Mouse (Mus musculus) brain, embryonic 14.5 days (tissue): ENCODE results near the gene F13b. TPM values are rescaled to one million over a fixed set of nuclear protein-coding genes. Genes with fewer than 3 reads are reported as not detected.

Source experiments
- DNase-seq: peaks from one replicate; pipeline ENCODE4 v3.0.0-alpha.2; 2011; ENCODE audit warnings: low read depth
- CTCF ChIP-seq: fragments of 200-500 bp; IDR thresholded peaks from 2 replicates; pipeline ENCODE4 v1.5.1; 2012; ENCODE audit warnings: inconsistent platforms, mild to moderate bottlenecking, moderate library complexity, borderline replicate concordance; ENCODE audit not compliant: insufficient read depth, insufficient read length; ENCODE audit errors: extremely low read depth
- POLR2A ChIP-seq: fragments of 200-500 bp; IDR thresholded peaks from 2 replicates; pipeline ENCODE4 v1.6.1; 2012; ENCODE audit warnings: mild to moderate bottlenecking, inconsistent platforms, borderline replicate concordance; ENCODE audit not compliant: poor library complexity, insufficient read depth, insufficient read length, severe bottlenecking; ENCODE audit errors: extremely low read depth
- polyA plus RNA-seq: library from polyadenylated mRNA; depleted of rRNA; stranded (reverse); fragments of >200 nt; gene quantifications from 2 replicates; pipeline ENCODE4 v1.2.3, GENCODE M21; 2012; rRNA removed

Gene F13b
- not detected in 2 replicates for polyA plus RNA-seq

DNA sequence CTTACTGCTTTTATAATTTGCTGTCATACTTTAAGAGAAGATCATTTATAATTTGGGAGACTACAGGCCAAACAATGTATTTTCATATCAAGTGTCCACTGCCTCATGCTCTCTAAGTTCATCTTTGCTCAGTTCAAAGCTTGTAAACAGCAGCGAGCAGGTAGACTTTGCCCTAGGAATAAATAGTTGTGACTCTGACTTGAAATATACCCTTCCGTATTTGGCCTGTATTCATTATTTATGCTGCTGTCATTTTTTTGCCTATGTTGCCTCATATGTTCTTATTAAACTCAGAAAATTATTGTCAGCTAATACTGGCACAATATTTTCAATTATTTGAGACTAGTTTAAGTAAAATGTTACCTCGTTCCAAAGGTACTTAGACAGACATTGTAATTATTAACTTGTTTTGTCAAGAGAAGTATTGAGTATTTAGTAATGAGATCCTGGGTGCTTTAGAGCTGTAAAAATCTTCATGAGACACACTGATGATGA, at the start of gene F13b:
Gene F13b, plus strand, starts transcription at position 445 of the 495 bp plus-strand sequence.
- DNase-seq = no peak
- TF ChIP-seq POLR2A (no peak), CTCF (no peak)

DNA sequence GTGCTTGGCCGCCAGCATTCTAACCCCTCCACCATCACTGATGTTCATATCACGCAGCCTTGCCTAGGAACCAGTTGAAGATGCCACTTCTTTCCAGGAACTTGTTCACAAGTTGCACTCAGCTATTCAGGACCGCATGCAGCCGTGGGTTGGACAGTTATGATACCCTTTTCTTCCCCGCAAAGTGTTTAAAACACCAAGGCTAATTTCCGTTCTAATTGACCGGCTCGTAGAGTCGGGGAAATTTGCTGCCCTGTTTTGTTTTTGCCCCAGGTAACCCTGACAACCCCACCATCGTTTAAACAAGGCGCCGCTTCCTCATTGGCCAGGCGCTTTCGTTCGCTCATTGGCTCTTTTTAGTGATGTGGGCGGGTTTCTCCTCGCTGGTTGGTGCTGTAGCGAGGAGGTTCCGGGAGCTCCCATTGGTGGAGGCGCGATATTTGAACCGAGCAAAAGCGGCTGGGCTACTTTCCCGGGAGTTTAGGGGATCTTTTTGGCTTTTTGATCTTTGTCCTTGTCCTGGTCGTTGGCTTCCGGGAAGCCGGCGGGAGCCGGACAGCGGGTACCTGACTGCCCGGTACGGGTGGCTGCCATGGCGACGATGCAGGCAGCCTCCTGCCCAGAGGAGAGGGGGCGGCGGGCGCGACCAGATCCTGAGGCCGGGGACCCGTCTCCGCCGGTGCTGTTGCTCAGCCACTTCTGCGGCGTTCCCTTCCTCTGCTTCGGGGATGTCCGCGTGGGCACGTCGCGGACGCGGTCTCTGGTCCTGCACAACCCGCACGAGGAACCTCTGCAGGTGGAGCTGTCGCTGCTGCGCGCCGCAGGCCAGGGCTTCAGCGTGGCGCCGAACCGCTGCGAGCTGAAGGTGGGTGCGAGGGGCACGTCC, 46.9 kb upstream of the F13b start, which contains the start of gene Aspm:
Gene Aspm, plus strand, starts transcription at position 433 of the 886 bp plus-strand sequence.
- peak; percentile 98 for DNase-seq
- TF ChIP-seq CTCF (no peak), POLR2A (no peak)

DNA sequence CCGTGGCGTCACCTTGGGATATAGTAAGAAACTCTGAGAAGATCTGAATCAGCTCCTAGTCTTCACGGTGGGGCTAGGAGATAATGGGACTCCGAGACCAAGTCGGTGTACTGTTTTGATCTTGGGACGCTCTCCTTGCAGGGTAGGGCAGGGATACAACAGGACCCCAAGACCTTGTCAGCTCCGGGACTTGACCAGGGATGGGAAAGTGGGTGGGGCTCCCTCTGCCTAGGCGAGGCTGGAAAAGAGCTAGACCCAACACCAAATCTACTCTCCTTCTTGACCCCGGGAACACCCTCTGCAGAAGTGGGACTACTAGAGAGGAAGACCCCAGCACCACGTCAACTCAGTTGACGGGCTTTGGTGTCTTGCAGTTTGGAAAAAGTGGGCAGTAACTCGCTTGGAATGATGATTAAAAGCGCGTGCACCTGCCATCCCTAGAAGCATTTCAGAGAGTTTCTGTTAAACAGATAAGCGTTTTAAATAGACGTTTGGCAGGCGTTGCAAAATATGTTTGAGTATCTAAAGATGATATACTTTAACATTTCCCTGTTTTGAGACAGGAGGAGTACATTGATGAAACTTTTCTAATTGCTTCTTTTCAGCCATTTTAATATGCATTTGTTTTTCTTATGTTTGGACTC, 46.2 kb upstream of the F13b start:
- TF ChIP-seq POLR2A (no peak), CTCF (no peak)
- peak; percentile 33 for DNase-seq

DNA sequence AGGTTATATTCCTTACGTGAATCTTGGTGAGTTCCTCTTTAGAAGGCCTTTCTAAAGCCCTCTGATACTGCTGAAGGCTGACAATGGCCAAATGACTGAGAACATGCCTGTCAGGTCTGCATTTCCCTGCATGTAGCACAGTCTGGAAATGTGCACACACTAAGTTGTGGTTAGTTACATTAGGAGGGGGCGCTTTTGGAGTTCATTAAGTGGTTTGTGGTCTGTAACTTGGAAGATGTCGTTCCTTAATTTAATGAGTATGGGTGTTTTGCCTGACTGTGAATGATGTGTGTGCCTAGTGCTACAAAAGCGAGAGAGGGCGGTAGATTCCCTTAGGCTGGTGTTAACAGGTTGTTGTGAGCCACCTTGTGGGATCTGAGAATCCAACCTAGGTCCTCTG, 40.7 kb upstream of the F13b start:
- TF ChIP-seq CTCF = no peak
- TF ChIP-seq POLR2A = no peak
- DNase-seq = no peak

DNA sequence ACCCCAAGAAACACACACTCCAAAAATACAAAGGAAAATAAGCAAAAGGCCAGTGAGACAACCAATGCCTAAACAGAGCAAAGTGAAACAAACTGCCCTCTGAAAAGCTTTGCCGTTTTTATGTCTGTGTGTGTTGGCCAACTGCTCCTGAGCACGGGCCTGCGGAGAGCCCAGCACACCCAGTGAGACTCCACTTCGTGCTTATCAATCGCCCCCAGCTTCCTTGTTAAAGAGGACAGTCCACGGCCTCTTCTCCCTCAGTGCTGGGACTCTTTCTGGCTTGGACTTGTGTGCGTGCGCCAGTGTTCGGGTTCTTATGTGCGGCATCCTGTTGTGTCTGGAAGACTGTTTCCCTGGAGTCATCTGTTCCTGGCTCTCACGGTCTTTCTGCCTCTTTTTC, 35.6 kb upstream of the F13b start:
- TF ChIP-seq POLR2A = no peak
- no peak for TF ChIP-seq CTCF
- no peak for DNase-seq

DNA sequence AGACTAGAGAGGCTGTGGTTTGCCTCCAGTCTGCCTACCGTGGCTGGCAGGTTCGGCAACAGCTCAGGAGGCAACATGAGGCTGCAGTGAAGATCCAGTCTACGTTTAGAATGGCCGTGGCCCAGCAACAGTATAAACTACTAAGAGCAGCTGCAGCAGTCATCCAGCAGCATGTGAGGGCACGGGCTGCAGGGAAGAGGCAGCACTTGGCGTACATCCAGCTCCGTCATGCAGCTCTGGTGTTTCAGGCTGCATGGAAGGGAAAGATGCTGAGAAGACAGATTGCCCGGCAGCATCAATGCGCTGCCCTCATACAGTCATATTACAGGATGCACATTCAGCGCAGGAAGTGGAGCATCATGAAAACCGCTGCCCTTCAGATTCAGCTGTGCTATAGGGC, 22.6 kb upstream of the F13b start:
- DNase-seq = peak; percentile 43
- TF ChIP-seq CTCF (no peak), POLR2A (no peak)

DNA sequence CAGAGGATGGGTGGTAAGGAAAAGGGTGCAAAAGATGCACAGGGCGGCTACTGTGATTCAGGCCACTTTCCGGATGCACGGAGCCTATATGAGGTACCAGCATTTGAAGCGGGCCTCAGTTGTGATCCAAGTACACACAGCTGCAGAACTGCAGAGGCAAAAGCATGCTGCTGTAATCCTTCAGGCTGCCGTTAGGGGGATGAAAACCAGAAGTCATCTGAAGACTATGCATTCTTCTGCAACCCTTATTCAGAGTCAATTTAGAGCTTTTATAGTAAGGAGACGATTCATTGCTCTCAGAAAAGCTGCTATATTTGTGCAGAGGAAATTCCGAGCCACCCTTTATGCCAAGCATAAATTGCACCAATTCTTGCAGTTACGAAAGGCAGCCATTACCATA, 21.3 kb upstream of the F13b start:
- no peak for TF ChIP-seq POLR2A
- TF ChIP-seq CTCF = no peak
- no peak for DNase-seq

DNA sequence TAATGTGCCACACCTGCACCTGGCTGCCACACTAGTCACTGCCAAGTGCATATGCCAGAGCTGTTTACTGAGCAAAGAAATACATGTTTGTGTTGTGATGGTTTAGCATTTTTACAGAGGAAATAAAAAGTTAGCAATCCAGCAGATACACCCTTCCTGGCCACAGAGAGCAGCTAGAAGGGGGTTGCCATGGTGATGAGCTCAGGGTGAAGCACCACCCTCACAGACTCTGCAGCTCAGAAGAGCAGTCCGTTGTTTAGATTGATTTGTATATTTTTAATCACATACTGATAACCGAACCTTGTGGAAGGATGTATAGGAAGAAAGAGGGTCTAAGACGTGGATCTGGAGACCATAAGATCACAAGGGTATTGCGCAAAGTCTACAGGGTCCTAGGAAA, 20.4 kb upstream of the F13b start:
- peak; percentile 14 for DNase-seq
- TF ChIP-seq CTCF = no peak
- no peak for TF ChIP-seq POLR2A

DNA sequence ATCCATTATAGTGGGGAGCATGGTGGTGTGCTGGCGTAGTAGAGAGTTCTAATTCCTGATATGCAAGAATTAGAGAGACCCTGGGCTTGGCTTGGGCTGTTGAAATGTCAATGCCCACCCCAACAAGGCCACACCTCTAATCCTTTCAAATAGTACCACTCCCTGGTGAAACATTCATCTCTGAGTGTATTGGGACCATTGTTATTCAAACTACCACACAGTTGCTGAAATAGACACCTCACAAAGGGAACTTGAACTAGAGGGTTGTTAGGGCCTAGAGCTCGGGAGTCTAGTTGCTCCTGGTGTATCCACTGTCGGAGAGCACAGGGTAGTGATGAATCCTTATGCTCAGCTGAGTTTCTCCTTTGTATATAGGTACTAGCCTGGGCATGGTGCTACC, 6.9 kb upstream of the F13b start:
- TF ChIP-seq POLR2A (no peak), CTCF (no peak)
- no peak for DNase-seq

DNA sequence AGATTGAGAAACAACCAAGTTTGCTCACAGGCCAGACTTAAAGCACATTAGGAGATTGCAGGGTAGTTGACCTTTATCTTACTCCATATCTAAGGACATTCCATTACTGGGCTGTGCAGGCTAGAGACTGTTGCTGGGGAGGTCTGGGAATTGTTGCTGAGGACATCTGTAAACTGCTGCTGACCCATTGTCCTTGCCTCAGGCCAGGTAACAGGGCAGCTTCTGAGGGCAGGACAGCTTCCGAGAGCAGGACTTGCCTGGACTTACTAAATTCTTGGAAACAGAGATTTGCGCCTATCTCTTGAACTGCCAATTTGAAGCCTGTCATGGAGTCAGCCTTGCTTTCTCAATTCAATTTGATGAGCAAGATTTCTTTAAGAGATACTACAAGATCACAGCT, 6.1 kb upstream of the F13b start:
- no peak for DNase-seq
- TF ChIP-seq POLR2A = no peak
- TF ChIP-seq CTCF = no peak

DNA sequence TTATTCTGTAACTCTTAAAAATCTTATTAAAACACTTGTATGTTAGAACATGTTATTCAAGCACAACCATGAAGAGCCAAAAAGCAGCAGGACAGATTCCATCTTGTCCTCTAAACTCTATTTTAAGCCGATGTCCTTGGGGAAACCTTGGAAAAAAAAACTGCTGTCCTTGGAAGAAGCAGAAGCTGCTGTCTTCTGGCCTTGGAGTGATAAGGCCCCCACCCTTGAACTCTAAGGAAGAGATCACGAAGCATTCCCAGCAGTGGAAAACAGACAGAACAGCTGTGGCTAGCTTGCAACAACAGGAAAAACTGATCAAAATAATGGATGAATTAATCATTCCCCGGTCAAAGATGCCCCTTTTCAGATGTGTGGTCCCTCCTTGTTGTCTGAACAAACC, 5.3 kb upstream of the F13b start:
- DNase-seq = no peak
- TF ChIP-seq POLR2A (no peak), CTCF (no peak)
